Mouse (Mus musculus) liver (tissue): Measurements from ENCODE around the gene Erf.
A peak's percentile ranks its signal among the peaks of the same experiment; 100 is the strongest.

Source experiments
- DNase-seq: peaks from one replicate; pipeline ENCODE4 v3.0.0-alpha.2; 2020; ENCODE audit warnings: mixed read lengths

The Erf gene

DNA sequence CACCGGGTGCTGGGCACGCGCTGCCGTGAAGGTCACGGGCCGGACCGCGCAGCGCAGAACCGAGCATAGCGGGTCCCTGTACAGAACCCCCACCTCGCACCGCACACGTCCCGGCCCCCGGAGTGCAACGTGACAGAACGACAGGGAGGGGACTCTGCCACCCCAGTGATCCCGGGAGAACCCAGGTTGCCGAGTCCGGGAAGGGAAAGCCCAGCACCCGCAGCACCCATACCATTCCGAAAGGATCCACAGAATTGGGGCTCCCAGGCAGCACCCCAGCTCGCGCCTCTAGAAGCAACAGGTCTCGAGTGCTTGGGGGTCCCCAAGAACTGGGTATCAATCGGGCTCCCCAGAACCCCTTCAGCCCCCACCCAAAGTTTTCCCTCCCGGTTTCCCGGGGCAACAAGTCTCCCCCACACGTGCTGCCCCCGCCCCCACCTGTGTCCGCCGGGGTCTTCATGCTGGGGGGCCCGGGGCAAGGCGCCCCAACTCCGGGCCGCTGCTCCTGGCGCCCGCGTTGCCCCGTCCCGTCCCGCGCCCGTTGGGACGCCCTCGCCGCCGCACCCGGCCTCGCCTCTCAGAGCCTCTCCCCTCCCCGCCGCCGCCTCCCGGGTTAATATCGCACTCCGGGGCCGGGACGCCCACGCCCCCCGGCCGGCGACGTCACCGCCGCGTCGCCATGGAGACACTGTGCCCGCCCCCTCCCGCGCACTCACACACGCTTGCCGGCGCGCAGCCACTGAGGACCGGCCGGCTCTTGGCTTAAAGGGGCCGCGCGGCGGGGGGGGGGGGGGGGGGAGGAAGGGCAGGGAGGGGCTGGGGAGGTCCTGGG is at the start of gene Erf:
Gene Erf, minus strand, starts transcription at position 621 of the 832 bp plus-strand sequence.
- DNase-seq = peak; percentile 96

DNA sequence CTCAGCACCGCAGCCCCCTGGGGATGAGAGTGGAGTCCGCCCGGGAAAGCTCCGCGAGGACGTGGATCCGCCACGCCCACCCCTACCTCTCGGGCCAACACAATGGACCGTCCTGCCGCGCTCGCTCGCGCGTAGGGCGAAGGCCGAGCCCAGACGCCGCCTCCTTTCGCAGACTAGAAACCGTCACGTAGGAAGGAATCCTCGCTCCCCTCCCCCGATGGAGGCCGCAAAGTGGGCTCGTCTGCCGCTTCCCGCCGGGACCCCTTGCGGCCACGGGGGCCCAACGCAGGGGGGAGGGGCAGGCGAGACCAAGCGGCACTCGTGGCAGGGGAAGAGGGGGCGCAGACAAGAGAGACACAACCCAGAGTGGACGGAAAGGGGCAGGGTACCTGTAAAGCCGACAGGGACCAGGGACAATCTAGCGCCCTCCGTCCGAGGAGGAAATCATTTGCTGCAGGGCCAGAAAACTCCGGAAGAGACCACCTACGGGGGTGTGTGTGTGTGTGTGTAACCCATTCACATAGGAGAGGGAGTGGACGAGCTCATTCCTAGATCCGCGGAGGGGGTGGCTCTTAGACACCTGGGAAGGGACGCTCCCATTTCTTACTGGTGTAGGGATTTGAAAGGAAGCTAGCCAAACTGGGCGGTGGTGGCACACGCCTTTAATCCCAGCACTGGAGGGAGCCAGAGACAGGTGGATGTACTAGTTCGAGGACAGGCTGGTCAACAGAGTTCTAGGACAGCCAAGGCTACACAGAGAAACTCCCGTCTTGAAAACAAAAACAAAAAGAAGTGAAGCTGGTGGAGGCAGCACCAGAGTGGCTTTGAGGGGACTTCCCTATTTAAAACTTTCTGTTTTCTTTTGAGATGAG is 47.1 kb upstream of the Erf start, which contains the start of gene Pafah1b3:
Gene Pafah1b3, minus strand, starts transcription at position 533 of the 872 bp plus-strand sequence.
- peak; percentile 83 for DNase-seq

DNA sequence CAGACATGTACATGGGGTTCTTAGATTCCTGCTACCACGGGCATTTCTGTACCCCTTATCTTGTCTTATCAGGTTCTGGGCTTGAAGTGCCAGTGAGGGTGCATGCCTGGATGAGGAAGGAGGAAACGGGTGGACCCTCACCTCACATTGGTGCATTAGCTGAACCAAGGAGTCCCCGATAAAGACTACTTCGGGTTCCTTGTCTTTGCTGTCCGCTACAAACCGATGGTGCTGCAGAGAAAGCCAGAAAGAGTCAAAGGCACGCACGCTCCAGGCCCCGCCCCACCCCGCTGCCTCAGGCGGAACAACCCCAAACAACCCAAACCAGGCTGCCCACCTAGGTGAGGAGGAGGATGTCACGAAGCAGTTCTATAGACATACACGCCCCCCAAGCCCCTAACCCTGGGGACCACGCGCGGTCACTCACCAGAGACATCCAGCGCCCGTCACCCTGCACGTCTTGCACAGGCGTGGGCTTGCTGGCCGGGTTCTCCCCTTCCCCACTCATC is 46.4 kb upstream of the Erf start:
- DNase-seq = no peak

DNA sequence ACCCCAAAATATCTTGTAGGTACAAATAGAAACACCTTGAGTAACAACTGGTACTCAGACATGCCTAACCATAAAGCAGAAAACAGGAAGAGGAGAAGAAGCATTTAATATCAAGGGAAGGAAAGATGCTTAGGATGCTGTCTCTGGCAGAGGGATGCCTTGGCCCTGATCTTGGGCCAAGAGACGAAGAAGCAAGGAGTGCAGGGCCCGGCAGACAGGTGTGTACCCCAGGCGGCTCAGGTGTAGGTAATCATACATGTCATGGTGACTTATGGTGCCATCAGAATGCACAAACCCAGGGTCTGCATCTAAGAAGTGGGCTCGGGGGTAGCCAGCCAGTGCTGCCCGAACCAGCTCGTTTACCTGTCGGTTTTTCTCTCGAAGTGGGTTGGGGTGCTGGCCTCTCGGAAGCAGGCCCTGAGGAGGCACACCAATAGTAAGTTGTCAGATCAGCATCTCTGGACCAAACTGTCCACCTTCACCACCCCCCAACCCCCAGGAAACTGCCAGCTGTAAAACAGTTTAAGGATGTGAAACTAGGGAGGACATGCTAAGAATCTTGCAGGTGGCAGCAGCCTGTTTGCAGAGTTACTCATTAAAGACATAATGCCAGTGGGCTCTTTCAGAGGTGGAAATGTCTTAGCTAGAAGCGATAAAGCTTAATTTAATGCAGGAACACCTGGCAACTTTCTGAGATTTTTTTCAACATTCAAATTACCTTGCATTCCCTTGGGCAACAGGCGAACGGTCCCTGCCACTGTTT is 44.6 kb upstream of the Erf start:
- no peak for DNase-seq

DNA sequence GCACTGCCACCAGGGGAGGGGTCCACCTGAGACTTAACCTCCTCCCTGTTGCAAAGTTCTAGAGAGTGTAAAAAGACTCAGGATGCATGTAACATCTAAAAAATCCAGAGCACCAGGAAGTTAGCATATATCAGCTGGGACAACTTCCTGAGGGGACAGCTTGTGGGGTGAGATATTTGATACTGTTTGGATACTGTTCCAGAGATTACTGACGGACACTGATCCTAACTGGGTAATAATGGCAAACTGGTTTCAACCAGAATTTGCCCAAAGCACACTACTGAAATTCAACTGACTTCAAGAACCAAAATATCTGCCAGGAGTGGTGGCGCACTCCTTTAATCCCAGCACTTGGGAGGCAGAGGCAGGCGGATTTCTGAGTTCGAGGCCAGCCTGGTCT is 43.9 kb upstream of the Erf start:
- no peak for DNase-seq

DNA sequence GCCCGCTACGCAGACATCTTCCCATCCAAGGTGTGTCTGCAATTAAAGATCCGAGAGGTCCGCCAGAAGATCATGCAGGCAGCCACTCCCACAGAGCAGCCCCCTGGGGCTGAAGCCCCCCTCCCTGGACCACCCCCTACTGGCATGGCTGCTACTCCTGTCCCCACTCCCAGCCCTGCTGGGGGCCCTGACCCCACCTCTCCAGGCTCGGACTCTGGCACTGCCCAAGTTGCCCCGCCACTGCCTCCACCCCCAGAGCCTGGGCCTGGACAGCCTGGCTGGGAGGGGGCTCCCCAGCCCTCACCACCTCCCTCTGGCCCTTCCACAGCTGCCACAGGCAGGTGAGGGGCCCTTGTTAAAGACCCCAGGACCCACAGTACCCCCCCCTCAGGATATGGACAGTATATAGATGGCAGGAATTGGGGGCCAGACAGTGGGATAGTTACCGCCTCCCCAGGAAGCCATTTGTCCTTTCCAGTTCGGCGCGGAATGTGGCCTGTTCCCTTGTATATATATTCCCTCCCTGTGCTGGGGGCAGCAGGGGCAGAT is 42.7 kb upstream of the Erf start:
- no peak for DNase-seq

DNA sequence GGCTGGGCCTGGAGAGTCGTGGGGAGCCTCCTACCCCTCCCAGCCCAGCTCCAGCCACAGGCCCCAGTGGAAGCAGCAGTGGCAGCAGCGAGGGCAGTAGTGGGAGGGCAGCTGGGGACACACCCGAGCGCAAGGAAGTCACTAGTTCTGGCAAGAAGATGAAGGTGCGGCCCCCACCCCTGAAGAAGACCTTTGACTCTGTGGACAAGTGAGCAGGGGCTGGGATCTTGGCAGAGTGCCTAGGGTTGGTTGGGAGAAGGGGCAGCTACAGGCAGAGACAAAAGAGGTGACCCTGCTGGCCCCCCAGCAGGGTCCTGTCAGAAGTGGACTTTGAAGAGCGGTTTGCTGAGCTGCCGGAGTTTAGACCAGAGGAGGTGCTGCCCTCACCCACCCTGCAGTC is 41.5 kb upstream of the Erf start:
- DNase-seq = no peak

DNA sequence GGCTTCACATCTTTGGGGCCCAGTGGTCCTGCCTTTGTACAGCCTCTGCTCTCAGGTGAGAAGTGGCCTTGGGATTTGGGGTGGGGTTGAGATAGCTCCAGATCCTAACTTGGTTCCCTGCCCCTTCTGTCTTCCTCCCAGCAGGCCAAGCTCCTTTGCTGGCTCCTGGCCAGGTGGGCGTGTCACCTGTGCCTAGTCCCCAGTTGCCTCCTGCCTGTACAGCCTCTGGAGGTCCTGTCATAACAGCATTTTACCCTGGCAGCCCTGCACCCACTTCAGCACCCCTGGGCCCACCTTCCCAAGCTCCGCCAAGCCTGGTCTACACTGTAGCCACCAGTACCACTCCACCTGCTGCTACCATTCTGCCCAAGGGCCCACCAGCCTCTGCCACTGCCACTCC is 40.4 kb upstream of the Erf start:
- DNase-seq = no peak

DNA sequence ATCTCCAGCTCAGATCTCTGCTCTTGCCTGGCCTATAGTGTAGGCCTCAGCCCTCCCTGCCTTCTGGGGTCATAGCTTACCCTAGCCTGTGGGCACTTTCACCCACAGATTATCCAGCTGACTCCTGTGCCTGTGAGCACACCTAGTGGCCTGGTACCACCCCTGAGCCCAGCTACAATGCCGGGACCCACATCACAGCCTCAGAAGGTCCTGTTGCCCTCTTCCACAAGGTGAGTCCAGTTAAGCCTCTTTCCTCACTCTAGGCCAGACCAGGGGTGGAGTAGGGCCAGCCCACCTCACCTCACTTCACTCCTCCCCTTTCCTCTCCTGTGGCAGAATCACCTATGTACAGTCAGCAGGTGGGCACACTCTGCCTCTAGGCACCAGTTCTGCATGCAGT is 39.9 kb upstream of the Erf start:
- no peak for DNase-seq

DNA sequence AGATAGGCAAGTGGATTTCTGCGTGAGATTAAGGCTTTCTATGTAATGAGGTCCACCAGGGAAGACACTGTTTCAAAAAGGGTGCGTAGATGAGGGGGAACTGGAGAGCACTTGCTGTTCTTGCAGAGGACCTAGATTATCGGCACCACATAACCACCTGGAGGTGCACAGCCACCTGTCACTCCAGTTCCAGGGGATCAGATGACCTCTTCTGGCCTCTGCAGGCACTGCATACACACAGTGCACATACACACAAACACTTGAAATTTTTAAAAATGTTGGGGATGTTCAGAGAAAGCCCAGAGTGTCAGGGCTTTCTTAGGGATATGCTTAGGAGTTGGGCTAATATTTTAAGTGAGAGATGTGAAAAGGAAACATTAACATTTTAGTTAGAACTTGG is 39.4 kb upstream of the Erf start:
- no peak for DNase-seq

DNA sequence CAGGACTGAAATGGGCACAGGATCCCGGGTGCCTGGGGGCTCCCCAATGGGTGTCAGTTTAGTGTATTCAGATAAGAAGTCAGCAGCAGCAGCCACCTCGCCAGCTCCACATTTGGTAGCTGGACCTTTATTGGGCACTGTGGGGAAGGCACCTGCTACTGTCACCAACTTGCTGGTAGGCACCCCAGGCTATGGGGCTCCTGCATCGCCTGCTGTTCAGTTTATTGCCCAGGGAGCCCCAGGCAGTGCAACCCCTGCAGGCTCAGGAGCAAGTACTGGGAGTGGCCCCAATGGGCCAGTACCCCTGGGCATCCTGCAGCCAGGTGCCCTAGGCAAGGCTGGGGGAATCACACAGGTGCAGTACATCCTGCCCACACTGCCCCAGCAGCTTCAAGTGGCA is 38.2 kb upstream of the Erf start:
- no peak for DNase-seq

DNA sequence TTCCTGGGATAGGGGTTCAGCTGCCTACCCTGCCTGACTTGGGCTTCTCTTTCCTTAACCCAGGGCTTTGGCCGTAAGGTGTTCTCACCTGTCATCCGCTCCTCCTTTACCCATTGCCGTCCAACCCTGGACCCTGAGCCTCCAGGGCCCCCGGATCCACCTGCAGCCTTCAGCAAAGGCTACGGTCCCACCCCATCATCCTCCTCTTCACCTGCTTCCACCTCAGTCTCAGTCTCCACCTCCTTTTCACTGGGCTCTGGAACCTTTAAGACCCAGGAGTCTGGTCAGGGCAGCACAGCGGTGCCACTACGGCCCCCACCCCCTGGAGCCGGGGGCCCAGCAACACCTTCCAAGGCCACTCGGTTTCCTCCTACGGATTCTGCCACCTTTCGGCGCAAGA is 37.5 kb upstream of the Erf start:
- no peak for DNase-seq

DNA sequence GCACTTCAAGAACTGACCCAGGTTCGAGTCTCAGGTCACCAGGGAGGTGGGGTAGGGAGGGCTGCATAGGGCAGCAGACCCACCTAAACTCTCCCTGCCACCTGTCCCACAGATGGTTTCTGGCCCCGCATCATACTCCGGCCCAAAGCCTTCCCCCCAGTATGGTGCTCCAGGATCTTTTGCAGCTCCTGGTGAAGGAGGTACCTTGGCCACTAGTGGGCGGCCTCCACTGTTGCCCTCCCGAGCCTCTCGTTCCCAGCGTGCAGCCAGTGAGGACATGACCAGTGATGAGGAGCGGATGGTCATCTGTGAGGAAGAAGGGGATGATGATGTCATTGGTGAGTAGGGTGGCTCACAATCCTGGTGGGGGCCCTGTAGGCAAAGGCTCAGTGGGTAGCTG is 36.4 kb upstream of the Erf start:
- no peak for DNase-seq

DNA sequence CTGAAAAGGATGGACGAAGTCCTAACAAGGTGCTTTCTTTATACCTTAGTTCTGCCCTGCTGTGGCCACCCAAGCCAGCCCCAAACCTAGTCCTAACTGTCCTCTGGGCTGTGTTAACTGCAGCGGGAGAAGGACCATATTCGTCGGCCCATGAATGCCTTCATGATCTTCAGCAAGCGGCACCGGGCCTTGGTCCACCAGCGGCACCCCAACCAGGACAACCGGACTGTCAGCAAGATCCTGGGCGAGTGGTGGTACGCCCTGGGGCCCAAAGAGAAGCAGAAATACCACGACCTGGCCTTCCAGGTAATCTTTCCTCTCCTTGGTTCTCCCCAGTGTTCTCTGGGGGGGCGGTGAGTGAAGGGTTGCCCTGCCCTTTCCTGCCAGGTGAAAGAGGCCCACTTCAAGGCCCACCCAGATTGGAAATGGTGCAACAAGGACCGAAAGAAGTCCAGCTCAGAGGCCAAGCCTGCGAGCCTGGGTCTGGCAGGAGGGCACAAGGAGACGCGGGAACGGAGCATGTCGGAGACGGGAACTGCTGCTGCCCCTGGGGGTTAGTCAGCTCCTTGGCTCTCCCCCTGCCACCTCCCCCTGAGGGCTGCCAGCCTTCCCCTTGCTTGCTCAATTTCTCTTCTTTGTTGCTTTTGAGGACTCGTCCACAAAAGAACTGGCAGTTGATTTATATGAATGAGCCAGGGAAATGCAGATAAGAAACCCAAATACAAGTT is 35.1 kb upstream of the Erf start:
- no peak for DNase-seq

DNA sequence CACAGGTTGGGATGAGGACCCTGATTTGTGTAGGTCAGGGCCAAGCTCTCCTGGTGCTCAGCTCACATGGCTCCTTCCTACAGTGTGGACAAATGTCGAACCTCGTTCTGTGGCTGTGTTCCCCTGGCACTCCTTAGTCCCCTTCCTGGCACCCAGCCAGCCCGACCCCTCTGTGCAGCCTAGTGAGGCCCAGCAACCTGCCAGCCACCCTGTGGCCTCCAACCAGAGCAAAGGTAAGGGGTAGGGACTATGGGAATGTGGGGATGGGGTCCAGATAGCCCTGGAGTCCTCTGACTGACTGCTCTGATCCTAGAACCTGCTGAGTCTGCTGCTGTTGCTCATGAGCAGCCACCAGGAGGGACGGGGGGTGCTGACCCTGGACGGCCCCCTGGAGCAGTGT is 34.2 kb upstream of the Erf start:
- DNase-seq = no peak

DNA sequence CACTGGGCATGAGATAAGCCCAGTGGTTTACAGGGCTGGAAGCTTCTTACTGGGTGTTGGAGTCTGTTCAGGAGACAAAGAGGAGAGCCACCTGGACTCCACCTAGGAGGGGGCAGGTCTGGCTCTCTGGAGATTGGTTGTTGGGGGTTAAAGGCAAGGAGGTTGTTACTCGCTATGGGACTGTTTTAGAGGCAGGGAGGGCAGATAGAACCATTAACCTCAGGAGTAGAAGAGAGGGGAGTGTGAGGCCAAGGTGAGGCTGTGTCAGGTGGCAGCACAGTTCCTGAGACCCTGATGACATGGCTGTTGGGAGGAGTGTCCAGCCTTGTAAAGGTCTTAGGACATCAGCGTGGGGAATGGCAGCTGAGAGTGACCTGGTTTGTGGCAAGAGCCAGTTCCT is 33.6 kb upstream of the Erf start:
- DNase-seq = no peak

DNA sequence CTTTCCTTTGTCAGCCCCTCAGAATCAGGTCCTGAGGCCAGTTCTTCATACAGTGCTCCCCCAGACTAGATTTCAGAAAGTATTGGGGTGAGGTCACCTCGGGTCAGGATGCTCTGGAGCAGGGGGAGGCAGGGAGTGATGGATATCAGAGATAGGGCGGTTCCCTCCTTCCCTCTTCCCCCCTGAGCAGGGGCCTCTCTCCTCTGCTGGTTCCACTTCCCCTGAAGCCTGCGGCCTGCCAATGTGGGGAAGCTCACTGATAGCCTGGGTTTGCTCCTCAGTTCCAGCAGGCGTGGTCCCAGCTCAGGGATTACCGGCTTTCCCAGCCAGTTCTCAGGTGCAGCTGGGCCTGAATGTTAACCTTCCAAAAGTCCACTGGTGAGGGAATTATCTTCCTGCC is 33.1 kb upstream of the Erf start:
- no peak for DNase-seq

DNA sequence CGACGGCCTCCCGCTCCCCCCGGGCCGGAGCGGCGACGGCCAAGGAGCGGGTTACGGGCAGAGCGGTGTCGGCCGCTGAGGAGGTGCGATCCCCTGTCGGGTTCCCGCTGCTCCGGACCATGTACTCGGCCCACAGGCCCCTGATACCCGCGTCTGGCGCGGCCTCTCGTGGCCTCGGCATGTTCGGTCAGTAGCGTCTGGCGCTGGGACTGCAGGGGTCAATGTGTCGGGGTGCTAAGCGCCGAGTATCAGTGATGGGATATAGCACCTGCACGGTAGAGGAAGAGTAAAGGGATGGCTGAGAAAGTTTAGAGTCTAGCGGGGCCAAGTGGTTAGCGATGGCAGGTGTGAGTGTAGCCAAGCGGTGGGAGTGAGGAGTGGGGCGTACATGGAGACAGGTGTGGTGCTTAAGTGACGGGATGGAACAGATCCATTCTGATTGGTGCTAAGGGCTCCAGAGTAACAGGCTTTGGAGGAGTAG is 32.2 kb upstream of the Erf start:
- DNase-seq = peak; percentile 57

DNA sequence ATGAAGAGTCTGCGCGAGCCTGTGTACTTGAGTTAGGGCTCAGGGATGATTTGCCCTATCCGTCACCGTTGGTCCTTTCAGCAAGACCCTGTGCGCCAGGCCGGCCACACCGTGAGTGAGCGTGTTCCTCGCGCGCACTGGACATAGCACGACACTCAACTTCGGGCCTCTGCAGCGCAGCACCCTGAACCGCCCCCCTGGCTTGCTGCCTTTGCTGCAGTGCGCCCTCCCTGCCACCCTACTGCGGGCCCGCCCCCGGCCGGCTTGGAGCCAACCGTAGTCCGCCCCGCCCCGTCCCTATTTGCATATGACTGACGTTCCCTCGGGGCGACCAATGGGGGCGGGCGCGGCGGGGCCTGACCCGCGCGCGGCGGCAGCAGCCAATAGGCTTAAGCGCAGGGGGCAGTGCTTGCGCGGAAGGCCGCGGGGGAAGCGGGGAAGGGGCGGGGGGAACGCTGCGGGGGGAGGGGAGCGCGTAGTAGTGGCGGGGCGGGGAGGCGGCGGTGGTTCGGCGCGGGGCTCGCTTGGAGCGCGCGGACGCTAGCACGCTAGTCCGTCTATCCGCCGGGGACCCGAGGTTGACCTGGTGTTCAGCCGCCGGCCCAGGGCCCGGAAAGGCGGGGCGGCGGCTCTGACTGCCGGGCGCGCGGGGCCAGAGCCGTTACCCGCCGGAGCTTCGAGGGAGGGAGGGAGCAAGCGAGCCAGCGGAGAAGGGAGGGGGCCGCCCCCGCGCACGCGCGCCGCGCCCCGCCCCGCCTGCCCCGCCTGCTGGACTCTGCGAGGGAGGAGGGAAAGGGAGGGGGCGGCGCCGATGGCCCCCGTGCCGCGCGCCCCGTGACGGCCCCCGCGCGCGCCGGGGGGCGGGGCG is 31.4 kb upstream of the Erf start:
- peak; percentile 99 for DNase-seq

DNA sequence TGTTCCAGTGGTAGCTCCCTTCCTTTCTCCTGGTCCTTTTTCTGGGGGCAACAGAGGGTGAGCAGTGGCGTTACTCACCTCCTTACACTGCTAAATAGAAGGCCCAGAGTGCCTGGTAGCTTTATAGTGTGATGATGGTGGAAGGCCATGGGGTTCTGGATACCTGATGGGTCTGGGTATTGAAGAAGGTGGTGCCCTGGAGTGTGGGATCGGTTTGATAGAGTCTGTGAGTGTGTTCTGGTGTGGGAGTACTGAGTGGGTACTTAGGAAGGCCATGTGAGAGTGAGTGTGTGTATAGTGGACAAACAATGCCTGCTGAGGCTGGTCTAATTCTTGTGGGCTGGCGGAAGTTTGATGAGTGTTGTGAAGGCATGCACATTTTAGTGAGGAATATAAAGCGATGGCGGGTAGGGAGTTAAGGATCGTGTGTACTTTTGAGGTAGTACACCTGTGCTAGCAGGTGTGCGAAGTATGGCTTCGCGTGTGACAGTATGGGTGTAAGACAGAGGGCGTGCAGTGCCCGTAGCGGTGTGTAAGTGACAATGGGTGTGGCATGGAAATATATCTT is 30.7 kb upstream of the Erf start:
- DNase-seq = no peak
